Mouse (Mus musculus) gastrocnemius, adult 8-10 months (tissue): ENCODE data around the gene Tmed6. TPM values are rescaled to one million over a fixed set of nuclear protein-coding genes. Genes with fewer than 3 reads are reported as not detected.

Source experiments
- DNase-seq, 2 experiments: peaks; one replicate each; pipeline ENCODE4 v3.0.0; 2022; ENCODE audit warnings: low spot score in 2 of 2
- microRNA-seq: library from miRNA; unstranded; fragments of <30 nt; microRNA quantifications from one replicate; pipeline ENCODE4 v1.2.0, GENCODE M21; 2022
- total RNA-seq, 4 experiments: library from RNA; stranded (reverse); gene quantifications; 2 replicates each; pipeline ENCODE4 v1.2.4; 2022

Tmed6 gene
- total RNA-seq, 4 experiments from 2014 or later: not detected

DNA sequence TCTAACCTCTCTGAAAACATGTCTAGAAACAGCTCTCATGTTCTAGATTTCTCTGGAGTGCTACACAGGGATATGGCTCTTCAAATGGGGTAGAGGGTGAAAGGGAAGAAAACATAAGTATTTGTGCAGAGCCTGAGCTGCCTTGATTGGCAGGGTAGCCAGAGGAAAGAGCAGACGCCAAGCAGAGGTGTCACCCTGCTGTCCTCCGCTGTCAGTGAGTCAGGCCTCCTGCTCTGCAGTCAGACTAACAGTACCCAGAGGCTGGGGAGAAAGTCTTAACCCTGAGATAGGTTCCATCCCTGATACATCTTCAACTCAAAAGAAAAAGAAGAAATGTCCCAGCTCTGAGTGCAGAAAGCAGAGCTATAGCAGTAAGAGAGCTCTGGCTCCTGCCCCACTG, 52.8 kb downstream of the Tmed6 start:
- DNase-seq: no peak

Small RNA genes within 50 kb of the gene (microRNA-seq; reads per million reads assigned to microRNA genes)
- 3.3 reads per million for gene Mir7075

Other genes starting within 250 kb of the Tmed6 start
- under 1 TPM; 0.65 to 0.94 (median 0.75) TPM for gene Has3, start 195.4 kb downstream of the Tmed6 start, total RNA-seq
- gene Utp4, start 172.0 kb downstream of the Tmed6 start, total RNA-seq: 10 to 100 TPM; 21.7 to 26.7 (median 25.3) TPM
- gene Sntb2, start 129.9 kb downstream of the Tmed6 start, total RNA-seq: 1 to 10 TPM; 2.4 to 3.9 (median 3.7) TPM
- 10 to 100 TPM; 64.8 to 79.2 (median 72.5) TPM for gene Vps4a, start 34.4 kb downstream of the Tmed6 start, total RNA-seq
- gene Pdf, start 17.0 kb downstream of the Tmed6 start, total RNA-seq: 10 to 100 TPM; 40.9 to 60.7 (median 54.2) TPM
- gene Cog8, start 9.0 kb downstream of the Tmed6 start, total RNA-seq: 10 to 100 TPM; 15.8 to 21.7 (median 19.5) TPM
- gene Nip7, start 8.8 kb downstream of the Tmed6 start, total RNA-seq: 10 to 100 TPM; 15.2 to 22.6 (median 19.1) TPM
- gene Terf2, start 30.9 kb upstream of the Tmed6 start, total RNA-seq: 10 to 100 TPM; 13.1 to 17.6 (median 14.7) TPM
- gene Cyb5b, start 85.0 kb upstream of the Tmed6 start, total RNA-seq: 10 to 100 TPM; 28.2 to 39.7 (median 34.2) TPM
- 10 to 100 TPM; 16.2 to 19.2 (median 17.0) TPM for gene Nfat5, start 227.8 kb upstream of the Tmed6 start, total RNA-seq